Mouse (Mus musculus) gastrocnemius, postnatal 14 days (tissue): ENCODE measurements around the gene Nr1d1. TPM values are rescaled to one million over a fixed set of nuclear protein-coding genes. Genes with fewer than 3 reads are reported as not detected.

Source experiments
- DNase-seq: peaks from one replicate; pipeline ENCODE4 v3.0.0; 2021; ENCODE audit warnings: mixed read lengths
- intact Hi-C: fragments of 180-260 bp; cut with DNase I; formaldehyde crosslinking; loops from one replicate; pipeline ENCODE4 v1.15.1; 2025; ENCODE audit warnings: low total_unique reads
- total RNA-seq, 2 experiments: library from RNA; stranded (reverse); gene quantifications; 2 replicates each; pipeline ENCODE4 v1.2.3; 2021

Nr1d1 gene
- total RNA-seq, 2 experiments from 2014 or later: 27.3 to 64.6 TPM

GRCm38 (mm10) chr11:98789219-98789807 lies 14.2 kb upstream of the Nr1d1 start:
- intact Hi-C loops: loop anchor here (5.0 kb wide), 1 partner anchor 92 kb away; no protein-coding TSS in a partner anchor
- DNase-seq: peak; percentile 36

GRCm38 (mm10) chr11:98788550-98789218 lies 13.6 kb upstream of the Nr1d1 start:
- DNase-seq: peak; percentile 89
- intact Hi-C loops: loop anchor here (5.0 kb wide), 1 partner anchor 91 kb away; no protein-coding TSS in a partner anchor

GRCm38 (mm10) chr11:98788139-98788538 lies 13.0 kb upstream of the Nr1d1 start:
- intact Hi-C loops: loop anchor here (5.0 kb wide), 1 partner anchor 91 kb away; no protein-coding TSS in a partner anchor
- DNase-seq: no peak

GRCm38 (mm10) chr11:98787691-98788090 lies 12.6 kb upstream of the Nr1d1 start:
- intact Hi-C loops: loop anchor here (5.0 kb wide), 1 partner anchor 90 kb away; no protein-coding TSS in a partner anchor
- DNase-seq: no peak

- intact Hi-C loops: loop anchor here (5.0 kb wide), 1 partner anchor 90 kb away; no protein-coding TSS in a partner anchor
- peak; percentile 62 for DNase-seq
These were observed 12.1 kb upstream of the Nr1d1 start for GRCm38 (mm10) chr11:98787229-98787628.

GRCm38 (mm10) chr11:98786359-98787214 lies 11.5 kb upstream of the Nr1d1 start:
- peak; percentile 98 for DNase-seq
- intact Hi-C loops: loop anchor here (5.0 kb wide), 1 partner anchor 89 kb away; no protein-coding TSS in a partner anchor

- peak; percentile 87 for DNase-seq
- intact Hi-C loops: loop anchor here (5.0 kb wide), 1 partner anchor 89 kb away; no protein-coding TSS in a partner anchor
These were observed 10.7 kb upstream of the Nr1d1 start for GRCm38 (mm10) chr11:98785772-98786281.

GRCm38 (mm10) chr11:98785214-98785613 lies 10.1 kb upstream of the Nr1d1 start:
- intact Hi-C loops: loop anchor here (5.0 kb wide), 1 partner anchor 88 kb away; no protein-coding TSS in a partner anchor
- peak; percentile 81 for DNase-seq

- intact Hi-C loops: no loop called here
- DNase-seq: no peak
These were observed 9.0 kb upstream of the Nr1d1 start for GRCm38 (mm10) chr11:98784139-98784538.

- DNase-seq: peak; percentile 99
- intact Hi-C loops: no loop called here
These were observed 8.1 kb upstream of the Nr1d1 start for GRCm38 (mm10) chr11:98783236-98783696.

GRCm38 (mm10) chr11:98782651-98783235 lies 7.6 kb upstream of the Nr1d1 start:
- DNase-seq: peak; percentile 50
- intact Hi-C loops: no loop called here

- DNase-seq: peak; percentile 80
- intact Hi-C loops: no loop called here
These were observed 6.8 kb upstream of the Nr1d1 start for GRCm38 (mm10) chr11:98781851-98782512.

- intact Hi-C loops: no loop called here
- no peak for DNase-seq
These were observed 2.8 kb upstream of the Nr1d1 start for GRCm38 (mm10) chr11:98777888-98778287.

GRCm38 (mm10) chr11:98776843-98777590 lies 1.9 kb upstream of the Nr1d1 start:
- intact Hi-C loops: no loop called here
- DNase-seq: peak; percentile 56

- DNase-seq: no peak
- intact Hi-C loops: no loop called here
These were observed 1.1 kb upstream of the Nr1d1 start for GRCm38 (mm10) chr11:98776052-98776764.

- DNase-seq: peak; percentile 99
- intact Hi-C loops: no loop called here
These were observed 367 bp upstream of the Nr1d1 start for GRCm38 (mm10) chr11:98775348-98776051.
